Mouse (Mus musculus) liver, adult 2 months (tissue): ENCODE data around the gene Als2.
A peak's percentile ranks its signal among the peaks of the same experiment; 100 is the strongest.

Experiments used
- CTCF ChIP-seq: fragments of 200-500 bp; IDR thresholded peaks from 2 replicates; pipeline ENCODE4 v1.5.1; 2011; ENCODE audit warnings: low read depth, low read length, control low read depth
- POLR2A ChIP-seq: fragments of 200-500 bp; IDR thresholded peaks from 2 replicates; pipeline ENCODE4 v1.6.1; 2011; ENCODE audit warnings: low read length, control low read depth; ENCODE audit not compliant: insufficient read depth; ENCODE audit errors: extremely low read depth

DNA sequence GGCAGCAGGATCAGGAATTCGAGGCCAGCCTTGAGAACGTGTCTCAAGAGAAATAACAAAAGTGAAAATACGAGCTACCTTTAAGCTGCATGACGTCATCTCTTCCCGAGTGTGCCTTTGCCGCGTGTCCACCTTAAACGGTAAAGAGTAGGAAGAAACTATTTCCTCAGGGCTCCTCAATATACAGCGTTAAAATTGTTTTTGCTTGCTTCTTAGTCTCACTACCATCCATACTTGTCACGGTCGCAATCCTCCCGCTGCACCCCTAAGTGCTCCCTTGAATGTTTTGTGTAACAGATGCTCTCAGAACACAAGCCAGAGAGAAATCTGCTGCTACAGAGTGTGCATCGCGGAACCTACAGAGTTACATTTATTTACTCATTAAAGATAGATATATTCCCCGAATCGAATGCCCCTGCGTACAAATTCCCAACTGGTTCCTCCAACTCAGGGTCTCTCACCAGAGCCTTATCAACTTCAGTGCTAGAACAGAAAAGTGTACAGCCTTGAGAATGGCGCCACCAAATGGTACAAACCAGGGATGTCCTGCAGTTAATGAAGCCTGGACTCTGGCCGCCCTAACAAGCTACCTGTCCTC lies 682 bp upstream of the Als2 start:
- TF ChIP-seq POLR2A (no peak), CTCF (peak; percentile 68)
